Mouse (Mus musculus) cortical plate, adult 2 months (tissue): ENCODE measurements at regions not wholly inside any gene's neighbourhood (a gene's known extent, or its start where the extent isn't known, plus 50 kb on each side); places are given as distances from the start of the nearest gene placed in this dataset.
"Not testable (repeated sequence)": the region's sequence is repeated elsewhere in the genome, so short reads cannot be mapped to it uniquely, and the experiment has no call there.

Experiments used
- H3K27ac ChIP-seq: fragments of 200-500 bp; 2 replicates; pipeline ENCODE4 v1.5.1; 2012; ENCODE audit warnings: low read length, control low read depth, inconsistent platforms; ENCODE audit not compliant: insufficient read depth
- H3K4me1 ChIP-seq: fragments of 200-500 bp; 2 replicates; pipeline ENCODE4 v1.6.1; 2011; ENCODE audit warnings: low read length; ENCODE audit not compliant: control insufficient read depth, insufficient read depth
- H3K4me3 ChIP-seq: fragments of 200-500 bp; 2 replicates; pipeline ENCODE4 v1.5.1; 2011; ENCODE audit warnings: mild to moderate bottlenecking, low read length, control low read depth; ENCODE audit not compliant: insufficient read depth
- CTCF ChIP-seq: fragments of 200-500 bp; IDR thresholded peaks from 2 replicates; pipeline ENCODE4 v1.5.1; 2011; ENCODE audit warnings: mild to moderate bottlenecking, control low read depth, low read length; ENCODE audit not compliant: insufficient read depth; ENCODE audit errors: extremely low read depth
- POLR2A ChIP-seq: fragments of 200-500 bp; IDR thresholded peaks from 2 replicates; pipeline ENCODE4 v1.6.1; 2011; ENCODE audit warnings: mild to moderate bottlenecking, low read length, control low read depth; ENCODE audit not compliant: insufficient read depth; ENCODE audit errors: extremely low read depth

DNA sequence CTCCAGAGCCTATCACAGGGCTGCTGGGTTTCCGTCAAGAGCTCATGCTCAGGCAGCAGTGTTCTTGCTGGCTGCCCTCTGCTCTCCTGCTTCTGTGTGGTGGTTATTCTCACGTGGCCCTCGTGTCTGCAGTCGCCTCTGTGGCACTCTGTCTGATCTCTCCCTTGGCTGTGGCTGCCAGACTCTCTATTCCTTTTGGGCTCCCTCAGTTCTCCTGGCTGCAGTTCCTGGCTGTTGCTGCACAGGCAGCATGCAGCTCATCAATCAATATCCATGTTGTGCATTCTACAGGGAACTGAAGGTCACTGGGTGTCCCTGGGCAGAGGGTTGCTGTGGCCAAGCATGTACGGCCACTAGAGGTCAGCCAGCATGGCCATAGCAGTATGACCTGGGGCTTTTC, 259.4 kb downstream of the Glrx3 start:
- no peak overlapping the region for H3K27ac ChIP-seq
- TF ChIP-seq CTCF (no peak), POLR2A (no peak)
- no peak overlapping the region for H3K4me3 ChIP-seq
- H3K4me1 ChIP-seq, result no peaks in the 10 kb centered on the region

DNA sequence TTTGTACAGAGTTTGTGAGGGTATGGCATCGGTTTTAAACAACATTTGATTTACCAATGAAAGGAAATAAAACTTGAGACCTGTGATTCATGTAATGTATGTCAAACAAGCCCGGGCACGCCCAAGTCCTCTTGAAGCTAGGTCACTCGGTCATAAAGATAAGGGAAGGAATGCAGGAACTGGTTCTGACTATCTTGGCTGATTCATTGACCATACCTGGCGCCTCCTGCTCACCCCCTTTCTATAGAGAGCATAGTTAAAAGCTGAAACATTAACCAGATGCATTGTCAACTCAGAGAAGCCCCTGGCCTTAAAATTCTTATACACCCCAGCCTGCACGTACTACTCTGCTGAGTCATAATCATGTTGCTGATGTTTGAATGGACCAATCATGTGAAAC, 261.1 kb downstream of the Glrx3 start:
- H3K4me3 ChIP-seq, H3K27ac ChIP-seq, H3K4me1 ChIP-seq: not testable (repeated sequence)

DNA sequence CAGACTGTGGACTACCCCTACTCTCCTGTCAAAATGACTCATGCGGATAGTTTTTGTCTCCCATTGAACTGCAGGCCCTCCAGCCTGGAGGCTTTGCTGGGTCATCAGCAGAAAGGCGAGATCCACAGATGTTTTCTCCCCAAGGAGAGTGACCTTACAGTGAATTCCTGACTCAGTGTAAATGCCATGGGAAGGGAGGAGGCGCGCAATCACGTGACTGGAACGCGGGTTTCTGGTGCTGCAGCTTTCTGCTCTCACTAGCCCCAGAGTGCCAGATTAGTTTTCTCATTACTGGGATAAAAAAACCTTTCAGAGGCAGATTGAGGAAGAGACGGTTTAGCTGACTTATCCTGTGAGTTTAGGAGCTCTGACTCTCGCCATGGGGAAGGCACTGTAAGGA, 275.4 kb downstream of the Glrx3 start:
- Histone ChIP-seq H3K4me3 (no peak overlapping the region), H3K4me1 (no peaks in the 10 kb centered on the region), H3K27ac (no peak overlapping the region)
- TF ChIP-seq POLR2A (no peak), CTCF (no peak)

DNA sequence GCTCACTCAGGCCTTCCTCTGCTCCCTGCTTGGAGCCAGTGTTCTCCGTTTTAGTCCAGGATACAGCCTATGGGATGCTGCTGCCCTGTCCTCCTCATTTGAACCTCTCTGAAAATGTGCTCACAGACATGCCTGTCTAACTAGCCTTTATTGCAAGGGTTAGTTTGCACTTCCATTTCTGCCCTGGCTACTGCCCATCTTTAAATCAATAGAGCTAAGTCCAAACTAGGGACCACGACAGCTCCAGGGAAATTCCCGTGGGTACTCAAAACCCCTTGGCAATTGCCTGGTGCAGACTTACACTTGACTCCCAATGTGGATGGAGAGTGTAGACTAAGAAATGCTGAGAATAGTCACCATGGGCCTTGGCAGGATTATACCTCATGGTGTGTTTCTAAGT, 276.4 kb downstream of the Glrx3 start:
- no peak for TF ChIP-seq CTCF
- TF ChIP-seq POLR2A, result no peak
- Histone ChIP-seq H3K4me1 (no peaks in the 10 kb centered on the region), H3K27ac (no peak overlapping the region), H3K4me3 (no peak overlapping the region)

DNA sequence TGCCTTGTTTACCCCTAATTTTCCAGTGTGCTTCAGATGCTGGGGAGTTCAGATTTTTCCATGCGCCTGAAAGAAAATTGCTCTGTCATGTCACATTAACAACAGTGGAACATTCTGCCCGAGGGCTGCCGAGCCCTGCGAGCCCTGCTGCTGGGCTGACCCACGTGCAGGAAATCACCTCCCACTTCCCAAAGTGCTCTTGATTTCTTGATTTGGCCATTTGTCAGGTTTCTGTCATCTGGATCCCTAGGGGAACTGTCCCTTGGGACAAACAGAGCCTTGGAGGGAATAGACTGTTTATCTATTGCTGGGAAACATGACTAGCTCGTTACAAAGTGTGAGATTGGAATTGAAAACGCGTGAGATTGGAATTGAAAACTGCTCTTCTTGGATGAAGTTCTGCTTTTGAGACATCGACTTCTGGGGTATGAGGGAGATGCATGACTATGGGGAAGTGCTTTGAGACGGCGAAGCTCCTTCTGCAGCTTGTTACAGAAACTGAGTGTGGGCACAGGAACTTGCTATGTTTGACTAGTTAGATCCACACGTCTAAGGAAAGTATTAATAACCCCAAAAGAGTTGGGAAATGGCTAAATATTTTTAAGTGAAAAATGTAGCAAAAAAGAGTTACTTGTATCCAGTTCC, 277.0 kb downstream of the Glrx3 start:
- TF ChIP-seq CTCF, result no peak
- TF ChIP-seq POLR2A, result no peak
- Histone ChIP-seq H3K4me3 (no peak overlapping the region), H3K4me1 (no peaks in the 10 kb centered on the region), H3K27ac (no peak overlapping the region)

DNA sequence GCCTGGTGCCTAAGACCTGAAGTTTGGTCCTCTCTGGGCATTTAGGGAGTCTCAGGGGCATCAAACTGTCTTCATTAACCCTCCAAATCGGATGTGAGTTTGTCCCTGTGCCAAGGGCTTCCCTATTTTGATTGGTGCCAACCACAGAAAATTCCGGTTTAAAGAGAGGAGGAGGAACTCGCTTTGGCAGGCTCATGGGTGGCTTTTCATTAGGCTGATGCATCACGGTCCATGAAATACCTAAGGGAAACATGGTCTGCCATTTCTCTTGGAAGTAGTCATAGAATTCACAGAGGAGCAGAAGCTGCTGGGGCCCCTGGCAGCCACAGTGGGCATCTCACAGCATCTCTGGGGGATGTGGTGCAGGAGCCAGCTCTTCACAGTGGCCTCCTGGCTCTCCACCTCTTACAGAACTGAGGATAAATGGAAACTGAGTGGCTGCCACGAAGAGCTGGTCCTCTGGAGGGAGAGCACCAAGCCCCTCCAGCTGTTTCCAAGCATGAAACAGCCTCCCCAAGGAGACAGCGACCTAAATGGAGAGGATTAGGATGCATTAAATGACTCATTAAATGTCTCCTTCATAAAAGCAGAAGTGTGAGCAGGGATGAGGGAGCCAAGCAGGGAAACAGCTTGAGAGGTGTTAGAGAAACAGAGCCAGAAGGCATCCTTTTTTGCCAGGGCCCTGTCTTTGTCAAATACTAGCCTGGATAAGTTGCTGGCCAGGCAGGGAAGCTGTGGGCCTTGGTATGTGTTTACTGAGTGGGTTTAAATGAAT, 277.9 kb downstream of the Glrx3 start:
- no peak for TF ChIP-seq POLR2A
- no peak for TF ChIP-seq CTCF
- Histone ChIP-seq H3K4me1 (no peaks in the 10 kb centered on the region), H3K27ac (no peak overlapping the region), H3K4me3 (no peak overlapping the region)

GRCm38 (mm10) chr7:137723361-137724040, 286.1 kb downstream of the Glrx3 start:
- H3K4me3 ChIP-seq, result no peak overlapping the region
- H3K4me1 ChIP-seq, result no peaks in the 10 kb centered on the region
- TF ChIP-seq CTCF (no peak), POLR2A (no peak)
- no peak overlapping the region for H3K27ac ChIP-seq

GRCm38 (mm10) chr7:137726031-137726430, 288.6 kb downstream of the Glrx3 start:
- Histone ChIP-seq H3K4me1 (no peaks in the 10 kb centered on the region), H3K27ac (no peak overlapping the region), H3K4me3 (no peak overlapping the region)
- TF ChIP-seq POLR2A, result no peak
- TF ChIP-seq CTCF, result no peak

GRCm38 (mm10) chr7:137735873-137736527, 298.6 kb downstream of the Glrx3 start:
- no peak overlapping the region for H3K4me3 ChIP-seq
- TF ChIP-seq CTCF, result no peak
- TF ChIP-seq POLR2A, result no peak

More at GRCm38 (mm10) chr7:137735873-137736527, 298.6 kb downstream of the Glrx3 start:
- Histone ChIP-seq H3K4me1 (no peaks in the 10 kb centered on the region), H3K27ac (no peak overlapping the region)
